Comparison of ENCODE assay signal across 9 mouse cellular contexts in the genomic region with DNA sequence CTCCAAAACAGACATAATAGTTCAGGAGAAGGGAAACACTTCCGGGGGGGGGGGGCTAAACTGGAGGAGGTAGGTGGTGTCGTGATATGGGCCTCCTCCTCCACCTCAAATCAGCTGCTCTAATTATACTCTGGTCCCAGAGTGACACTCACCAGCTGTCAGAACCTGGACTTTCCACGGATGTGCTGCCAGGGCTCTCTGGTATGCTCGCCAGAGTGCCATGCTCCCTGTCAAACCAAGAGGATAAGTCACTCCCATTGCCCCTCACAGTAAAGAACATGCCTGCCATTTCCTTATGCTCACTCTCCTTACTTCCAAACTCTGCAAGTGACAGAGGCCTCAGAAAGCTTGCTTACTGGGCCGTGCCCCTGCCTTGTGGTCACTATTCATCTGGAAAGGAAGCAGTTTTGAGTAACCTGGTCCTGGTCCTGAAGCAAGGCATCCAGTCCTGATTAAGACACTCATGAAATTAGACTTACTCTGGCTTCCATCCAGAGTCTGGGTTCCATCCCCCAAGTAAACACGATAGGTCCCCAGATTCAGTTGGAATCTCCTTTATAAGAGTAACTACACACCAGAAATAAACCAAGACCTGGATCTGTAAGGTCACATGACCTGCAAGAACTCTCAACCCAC. TPM values are rescaled to one million over a fixed set of nuclear protein-coding genes. Genes with fewer than 3 reads are reported as not detected.
A peak's percentile ranks its signal among the peaks of the same experiment; 100 is the strongest.
DNase-seq lines count a peak whose midpoint lies in the region; ATAC-seq lines count a peak whose summit lies in the region.
"Had no signal": no experiment of that assay in that cellular context is flagged by ENCODE, and none has a peak within 500 bp of the region (broad histone marks: within the 10 kb centered on the region; RNA-seq: fewer than 3 reads in every experiment).

No protein-coding gene starts in this region.

- no peak for DNase-seq in kidney, postnatal 14 days
- DNase-seq in heart, postnatal 14 days: peak; percentile 15 to 40
- no peak for DNase-seq in right cerebral cortex, adult 18-20 months
- DNase-seq in layer of hippocampus, postnatal 36 days: no peak

- H3K27me3 ChIP-seq in kidney, embryonic 16.5 days (ENCODE audit: insufficient read depth, low read length): no peaks in the 10 kb centered on the region
- no peaks in the 10 kb centered on the region for H3K27me3 ChIP-seq in erythroblast, embryonic 14.5 days (ENCODE audit: control insufficient read depth)
- H3K27me3 ChIP-seq in liver, embryonic 15.5 days: no peaks in the 10 kb centered on the region
- no peaks in the 10 kb centered on the region for H3K27me3 ChIP-seq in stomach, embryonic 14.5 days (ENCODE audit: control insufficient read depth, insufficient read depth, low read length)

- intact Hi-C loops in heart, postnatal 14 days (cut with DNase I): no loop called here

- peaks cover 13% of the 10 kb centered on the region for H3K4me1 ChIP-seq in kidney, embryonic 16.5 days (ENCODE audit: insufficient read depth, low read length)
- peaks cover 22% of the 10 kb centered on the region for H3K4me1 ChIP-seq in erythroblast, embryonic 14.5 days (ENCODE audit: control insufficient read depth)
- peaks cover 20% of the 10 kb centered on the region for H3K4me1 ChIP-seq in liver, embryonic 15.5 days (replicated peaks)
- peaks cover 6% of the 10 kb centered on the region for H3K4me1 ChIP-seq in stomach, embryonic 14.5 days (ENCODE audit: control insufficient read depth, insufficient read depth, low read length)

- no peaks in the 10 kb centered on the region for H3K9me3 ChIP-seq in kidney, embryonic 16.5 days (ENCODE audit: low read length)
- H3K9me3 ChIP-seq in erythroblast, embryonic 14.5 days (ENCODE audit: control insufficient read depth, low read length): no peaks in the 10 kb centered on the region
- no peaks in the 10 kb centered on the region for H3K9me3 ChIP-seq in liver, embryonic 15.5 days (replicated peaks)
- no peaks in the 10 kb centered on the region for H3K9me3 ChIP-seq in stomach, embryonic 14.5 days (ENCODE audit: control insufficient read depth, low read depth, low read length)

- 17% methylated on average over 6 of the region's 6 CpGs for WGBS in kidney, embryonic 16.5 days
- WGBS in liver, embryonic 15.5 days (ENCODE audit: insufficient replicate concordance): 38% methylated on average over 6 of the region's 6 CpGs
- 32% methylated on average over 6 of the region's 6 CpGs for WGBS in stomach, embryonic 14.5 days

- peak overlapping the region; percentile 68 for H3K4me3 ChIP-seq in kidney, embryonic 16.5 days (ENCODE audit: low read length)
- peak overlapping the region; percentile 69 for H3K4me3 ChIP-seq in erythroblast, embryonic 14.5 days (replicated peaks)
- peak overlapping the region; percentile 72 for H3K4me3 ChIP-seq in liver, embryonic 15.5 days (replicated peaks)
- peak overlapping the region; percentile 49 for H3K4me3 ChIP-seq in stomach, embryonic 14.5 days (ENCODE audit: low read depth, low read length)

- peak; percentile 25; the same call in 1 of the 2 replicates for ATAC-seq in kidney, embryonic 16.5 days (ENCODE audit: low FRiP score, low TSS enrichment)
- no peak for ATAC-seq in liver, embryonic 15.5 days (ENCODE audit: insufficient read depth)
- ATAC-seq in stomach, embryonic 14.5 days (ENCODE audit: insufficient number of reproducible peaks, insufficient read depth, low FRiP score, low read depth): 0 out of 2 replicates have a peak, but pooled peaks have one; percentile 3

- H3K36me3 ChIP-seq in kidney, embryonic 16.5 days (ENCODE audit: insufficient read depth, low read length): peaks cover 18% of the 10 kb centered on the region
- H3K36me3 ChIP-seq in erythroblast, embryonic 14.5 days (ENCODE audit: control insufficient read depth): peaks cover 46% of the 10 kb centered on the region
- H3K36me3 ChIP-seq in liver, embryonic 15.5 days (replicated peaks): peaks cover 20% of the 10 kb centered on the region
- peaks cover 20% of the 10 kb centered on the region for H3K36me3 ChIP-seq in stomach, embryonic 14.5 days (ENCODE audit: control insufficient read depth, insufficient read depth, low read length)

- peak overlapping the region; percentile 93 for H3K4me2 ChIP-seq in kidney, embryonic 16.5 days (replicated peaks; ENCODE audit: low read depth, low read length)
- peak overlapping the region; percentile 86 for H3K4me2 ChIP-seq in liver, embryonic 15.5 days
- H3K4me2 ChIP-seq in stomach, embryonic 14.5 days (replicated peaks; ENCODE audit: low read depth, low read length): peak overlapping the region; percentile 71

- H3K27ac ChIP-seq in kidney, embryonic 16.5 days (ENCODE audit: low read length): peak overlapping the region; percentile 11; the same call in 1 of the 2 replicates
- H3K27ac ChIP-seq in liver, embryonic 15.5 days (replicated peaks): no peak overlapping the region
- no peak overlapping the region; the same call in 1 of the 2 replicates for H3K27ac ChIP-seq in stomach, embryonic 14.5 days (ENCODE audit: low read length)

- H3K9ac ChIP-seq in kidney, embryonic 16.5 days (replicated peaks; ENCODE audit: low read length): peak overlapping the region; percentile 75
- peak overlapping the region; percentile 80 for H3K9ac ChIP-seq in liver, embryonic 15.5 days
- peak overlapping the region; percentile 28 for H3K9ac ChIP-seq in stomach, embryonic 14.5 days (replicated peaks; ENCODE audit: low read depth, low read length)

RNA-seq across cellular contexts. Expression of a gene that starts 0.4 kb away (rescaled TPM):
- polyA plus RNA-seq in kidney, embryonic 16.5 days (2015; fragmentation: Nextera tagmentation; extraction: Ambion mirVana): 79.0 and 79.3 TPM in 2 replicates
- polyA plus RNA-seq in erythroblast, embryonic 14.5 days (2012): 0.14 and 0.38 TPM in 2 replicates
- 10 to 100 TPM; 55.1 to 56.0 TPM for total RNA-seq in heart, postnatal 14 days (2021)
- polyA plus RNA-seq in liver, embryonic 15.5 days (2015; fragmentation: Nextera tagmentation; extraction: Ambion mirVana): 18.8 and 19.5 TPM in 2 replicates
- 69.8 and 72.3 TPM in 2 replicates for polyA plus RNA-seq in stomach, embryonic 14.5 days (2014; fragmentation: Nextera tagmentation; extraction: Ambion mirVana)
- 10 to 100 TPM; 61.2 to 62.2 TPM for total RNA-seq in layer of hippocampus, postnatal 36 days (2021)

RNA-seq across cellular contexts. Expression of a gene that starts 15.0 kb away (rescaled TPM):
- not detected in 2 replicates for polyA plus RNA-seq in kidney, embryonic 16.5 days (2015; fragmentation: Nextera tagmentation; extraction: Ambion mirVana)
- not detected in 2 replicates for polyA plus RNA-seq in erythroblast, embryonic 14.5 days (2012)
- not detected for total RNA-seq in heart, postnatal 14 days (2021)
- not detected in 2 replicates for polyA plus RNA-seq in liver, embryonic 15.5 days (2015; fragmentation: Nextera tagmentation; extraction: Ambion mirVana)
- polyA plus RNA-seq in stomach, embryonic 14.5 days (2014; fragmentation: Nextera tagmentation; extraction: Ambion mirVana): not detected in 2 replicates
- not detected for total RNA-seq in layer of hippocampus, postnatal 36 days (2021)
- total RNA-seq: heart, postnatal 36 days had no signal

RNA-seq across cellular contexts. Expression of a gene that starts 26.1 kb away (rescaled TPM):
- polyA plus RNA-seq in kidney, embryonic 16.5 days (2015; fragmentation: Nextera tagmentation; extraction: Ambion mirVana): 1.9 and 2.1 TPM in 2 replicates
- 2.2 and 2.5 TPM in 2 replicates for polyA plus RNA-seq in erythroblast, embryonic 14.5 days (2012)
- total RNA-seq in heart, postnatal 14 days (2021): under 1 TPM; 0.56 to 0.93 TPM
- polyA plus RNA-seq in liver, embryonic 15.5 days (2015; fragmentation: Nextera tagmentation; extraction: Ambion mirVana): 0.33 and 0.74 TPM in 2 replicates
- 1.1 and 1.8 TPM in 2 replicates for polyA plus RNA-seq in stomach, embryonic 14.5 days (2014; fragmentation: Nextera tagmentation; extraction: Ambion mirVana)
- total RNA-seq in layer of hippocampus, postnatal 36 days (2021): 1 to 10 TPM; 3.2 to 3.4 TPM

RNA-seq across cellular contexts. Expression of a gene that starts 26.3 kb away (rescaled TPM):
- 82.8 and 99.0 TPM in 2 replicates for polyA plus RNA-seq in kidney, embryonic 16.5 days (2015; fragmentation: Nextera tagmentation; extraction: Ambion mirVana)
- 4.0 and 4.9 TPM in 2 replicates for polyA plus RNA-seq in erythroblast, embryonic 14.5 days (2012)
- total RNA-seq in heart, postnatal 14 days (2021): 10 to 100 TPM; 31.9 to 34.5 TPM
- 28.8 and 31.5 TPM in 2 replicates for polyA plus RNA-seq in liver, embryonic 15.5 days (2015; fragmentation: Nextera tagmentation; extraction: Ambion mirVana)
- 63.2 and 77.7 TPM in 2 replicates for polyA plus RNA-seq in stomach, embryonic 14.5 days (2014; fragmentation: Nextera tagmentation; extraction: Ambion mirVana)
- 10 to 100 TPM; 58.5 to 66.8 TPM for total RNA-seq in layer of hippocampus, postnatal 36 days (2021)

RNA-seq across cellular contexts. Expression of a gene that starts 37.1 kb away (rescaled TPM):
- 0.19 and 0.28 TPM in 2 replicates for polyA plus RNA-seq in kidney, embryonic 16.5 days (2015; fragmentation: Nextera tagmentation; extraction: Ambion mirVana)
- not detected in 2 replicates for polyA plus RNA-seq in erythroblast, embryonic 14.5 days (2012)
- total RNA-seq in heart, postnatal 14 days (2021): 100 to 1,000 TPM; 102 to 129 TPM
- polyA plus RNA-seq in liver, embryonic 15.5 days (2015; fragmentation: Nextera tagmentation; extraction: Ambion mirVana): 0.52 and 1.0 TPM in 2 replicates
- not detected in 2 replicates for polyA plus RNA-seq in stomach, embryonic 14.5 days (2014; fragmentation: Nextera tagmentation; extraction: Ambion mirVana)
- not detected for total RNA-seq in layer of hippocampus, postnatal 36 days (2021)

Comparison
In these comparisons a context has a peak if more than half of its experiments do, and no peak if none do; other contexts are left out.
1. H3K9ac ChIP-seq: peak in every context shown above with its lines; median percentile 80 in liver, embryonic 15.5 days; 75 in kidney, embryonic 16.5 days; 28 in stomach, embryonic 14.5 days.
2. DNase-seq: peak in heart, postnatal 14 days (2 of 2); none in kidney, postnatal 14 days (single experiment), right cerebral cortex, adult 18-20 months (single experiment) and layer of hippocampus, postnatal 36 days (0 of 2).
3. RNA of a gene that starts 0.4 kb away (polyA plus RNA-seq): 79.0 to 79.3 TPM in kidney, embryonic 16.5 days, 69.8 to 72.3 TPM in stomach, embryonic 14.5 days and 18.8 to 19.5 TPM in liver, embryonic 15.5 days; 0.14 to 0.38 TPM in erythroblast, embryonic 14.5 days; every median in the first group is over 10 times any median in the second.
4. Peak in every context shown above with its lines, with median percentiles within 50 percentile points of each other: H3K4me2 ChIP-seq and H3K4me3 ChIP-seq.